Mouse (Mus musculus): ENCODE data around the gene Mmp20.

Mmp20 gene

GRCm38 (mm10) chr9:7693961-7694360 is 65.9 kb downstream of the Mmp20 start:
- DNase-seq = no peak

- DNase-seq = no peak
Observed at GRCm38 (mm10) chr9:7695646-7696045, 67.6 kb downstream of the Mmp20 start.

DNA sequence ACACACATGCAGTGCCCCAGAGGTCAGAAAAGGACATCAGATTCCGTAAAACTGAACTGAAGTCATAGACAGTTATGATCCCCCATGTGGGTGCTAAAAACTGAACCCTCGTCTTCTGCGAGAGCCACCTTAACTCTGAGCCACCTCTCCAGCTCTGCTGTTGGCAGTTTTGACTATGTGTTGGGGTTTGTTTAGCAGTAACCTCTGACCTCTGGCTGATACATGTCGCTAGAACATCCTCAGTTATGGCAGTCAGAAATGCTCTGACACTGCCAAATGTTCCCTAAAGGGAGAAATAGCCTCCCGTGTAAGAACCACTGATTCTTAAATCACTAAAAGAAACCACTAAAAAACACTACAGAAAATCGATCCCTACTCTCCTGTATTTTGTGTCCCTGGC is 80.7 kb downstream of the Mmp20 start:
- peak; percentile 9 to 23 for DNase-seq

DNA sequence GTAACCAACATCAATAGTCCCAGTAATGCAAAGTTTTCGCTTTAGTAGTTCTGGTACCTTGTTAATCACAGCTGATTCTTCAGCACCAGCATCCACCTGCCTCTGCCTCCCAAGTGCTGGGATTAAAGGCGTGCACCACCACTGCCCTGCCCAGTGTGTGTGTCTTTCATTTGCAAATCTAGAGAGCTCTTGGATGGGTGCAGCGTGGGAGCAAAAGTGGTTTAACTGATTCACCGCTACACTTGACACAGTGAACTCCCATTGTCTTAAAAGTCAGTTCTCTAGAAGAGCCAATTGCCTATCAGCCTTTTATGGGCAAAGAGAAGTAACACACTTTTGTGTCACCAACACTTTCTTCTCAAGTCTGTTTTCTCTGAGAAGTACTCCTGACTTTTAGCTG is 83.2 kb downstream of the Mmp20 start:
- no peak for DNase-seq

DNA sequence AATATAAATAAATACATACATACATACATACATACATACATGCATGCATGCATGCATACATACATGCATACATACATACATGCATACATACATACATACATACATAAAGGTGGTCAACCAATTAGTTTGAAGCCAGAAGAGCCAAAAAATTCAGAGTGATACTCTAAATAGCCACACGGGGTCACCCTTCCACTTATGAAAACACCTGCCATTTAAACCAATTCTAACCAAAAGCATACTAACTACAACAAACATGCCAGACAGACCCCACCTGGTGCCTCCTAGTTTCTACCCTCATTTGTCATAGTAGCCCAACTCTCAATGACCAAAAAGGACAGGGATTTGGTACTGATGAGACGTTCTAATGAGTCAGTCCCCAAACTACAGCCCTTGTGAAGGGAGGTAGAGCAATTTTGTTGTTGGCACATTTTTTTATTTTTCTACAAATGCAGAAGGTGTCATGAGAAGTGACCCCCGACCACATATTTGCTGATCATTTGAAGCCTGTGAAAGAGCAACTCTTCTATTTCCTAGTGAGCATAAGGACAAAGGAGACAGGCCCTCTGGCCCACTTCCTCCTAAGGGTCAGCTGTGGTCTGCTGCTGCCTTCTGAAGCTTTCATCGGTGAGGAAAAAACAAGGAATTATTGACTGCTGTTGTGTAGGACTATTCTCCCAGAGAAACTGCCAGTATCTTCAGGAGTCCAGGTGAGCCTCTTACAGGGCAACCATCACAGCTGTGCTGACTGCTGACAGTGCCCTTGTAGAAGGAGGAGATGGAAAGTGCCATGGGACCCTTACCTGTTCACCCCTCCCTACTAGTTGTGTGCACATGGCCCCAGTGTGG is 86.3 kb downstream of the Mmp20 start:
- DNase-seq = peak in 1 of 2 experiments; percentile 57

GRCm38 (mm10) chr9:7714908-7715175 is 86.8 kb downstream of the Mmp20 start:
- DNase-seq = no peak

GRCm38 (mm10) chr9:7721543-7721942 is 93.5 kb downstream of the Mmp20 start:
- no peak for DNase-seq

All from lung, postnatal 4 days (tissue).